Mouse (Mus musculus) E14TG2a.4 (cell line): ENCODE measurements around the gene Rhbdl1.

ENCODE experiments used
- H3K27me3 ChIP-seq: 2 replicates; pipeline ENCODE4 v1.6.1; 2014; ENCODE audit warnings: low read length, control low read depth; ENCODE audit not compliant: insufficient read depth
- H3K36me3 ChIP-seq: 2 replicates; pipeline ENCODE4 v1.6.1; 2014; ENCODE audit warnings: low read length, control low read depth; ENCODE audit not compliant: insufficient read depth
- H3K4me1 ChIP-seq: replicated peaks from 2 replicates; pipeline ENCODE4 v1.6.1; 2014; ENCODE audit warnings: low read depth, low read length, control low read depth
- H3K4me3 ChIP-seq: replicated peaks from 2 replicates; pipeline ENCODE4 v1.5.1; 2014; ENCODE audit warnings: mild to moderate bottlenecking, low read length
- H3K9me3 ChIP-seq: 2 replicates; pipeline ENCODE4 v1.6.1; 2014; ENCODE audit warnings: low read length, control low read depth
- CTCF ChIP-seq: conservative IDR thresholded peaks from 2 replicates; pipeline ENCODE4 v1.5.1; 2014; ENCODE audit warnings: low read length
- NANOG ChIP-seq: IDR thresholded peaks from 2 replicates; pipeline ENCODE4 v1.6.1; 2014; ENCODE audit warnings: borderline replicate concordance, low read length, mixed read lengths
- POU5F1 ChIP-seq: IDR thresholded peaks from 2 replicates; pipeline ENCODE4 v1.6.1; 2014; ENCODE audit warnings: low read length, borderline replicate concordance

The Rhbdl1 gene

DNA sequence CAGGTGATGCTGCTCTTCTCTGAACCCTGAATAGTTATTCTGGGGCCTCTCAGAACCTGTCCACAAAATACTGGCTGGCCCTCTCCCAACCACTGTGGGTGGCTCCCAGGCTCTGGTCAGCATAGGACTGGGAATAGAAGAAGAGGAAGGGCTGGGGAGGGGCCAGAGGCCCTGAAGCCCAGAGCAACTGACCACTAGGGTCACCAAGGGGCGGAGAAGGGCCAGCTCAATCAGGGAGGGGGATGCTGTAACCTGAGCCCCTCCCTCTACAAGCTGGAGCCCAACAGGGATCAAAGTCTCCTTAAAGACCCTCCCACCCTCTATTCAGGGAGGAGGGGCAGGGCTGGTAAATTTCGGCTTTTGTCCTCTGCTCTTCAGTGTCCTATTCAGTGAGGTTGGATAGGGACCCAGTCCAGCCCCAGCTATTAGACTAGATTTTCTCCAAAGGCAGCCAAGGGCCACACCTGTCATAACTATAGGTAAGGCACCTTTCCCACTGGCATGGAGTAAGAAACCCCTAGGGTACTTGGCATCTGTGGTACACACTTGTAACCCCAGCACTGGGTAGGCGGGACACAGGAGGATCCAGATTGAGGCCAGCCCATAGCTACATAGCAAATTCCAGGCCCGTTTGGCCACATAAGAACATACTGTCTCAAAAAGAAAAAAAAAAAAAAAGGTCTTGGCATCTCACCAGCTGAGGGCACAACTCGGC lies 43.3 kb upstream of the Rhbdl1 start, which contains the start of gene Wfikkn1:
Gene Wfikkn1 (minus strand): TSS at position 663 of the 715 bp plus-strand sequence.
- TF ChIP-seq NANOG = no peak
- TF ChIP-seq CTCF = no peak
- no peak for TF ChIP-seq POU5F1
- Histone ChIP-seq H3K4me1 (peaks cover 94% of the 10 kb centered on the region), H3K4me3 (no peak within 1 kb of the TSS; the same call in 1 of the 2 replicates), H3K36me3 (peaks cover 80% of the 10 kb centered on the region), H3K9me3 (no peaks in the 10 kb centered on the region), H3K27me3 (no peaks in the 10 kb centered on the region; the same call in 1 of the 2 replicates)

DNA sequence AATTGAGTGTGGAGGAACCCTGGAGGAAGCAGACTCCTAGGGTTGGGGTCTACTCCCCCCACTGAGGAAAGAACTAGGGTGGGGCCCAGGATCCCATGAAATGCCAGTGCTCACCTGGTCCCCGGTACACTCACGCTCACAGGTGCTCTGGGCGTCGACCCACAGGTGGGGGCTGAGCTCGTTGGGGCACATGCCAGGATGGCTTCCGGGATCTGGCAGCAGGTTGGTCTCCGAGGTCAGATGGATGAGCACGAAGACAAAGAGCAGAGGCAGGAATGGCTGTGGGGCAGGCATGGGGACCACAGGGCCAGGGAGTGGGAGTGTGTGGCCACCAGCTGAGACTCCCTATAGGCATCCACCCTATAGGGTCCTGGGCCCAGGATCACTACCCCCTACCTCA lies 42.7 kb upstream of the Rhbdl1 start:
- TF ChIP-seq CTCF = no peak
- no peak for TF ChIP-seq POU5F1
- TF ChIP-seq NANOG = no peak

DNA sequence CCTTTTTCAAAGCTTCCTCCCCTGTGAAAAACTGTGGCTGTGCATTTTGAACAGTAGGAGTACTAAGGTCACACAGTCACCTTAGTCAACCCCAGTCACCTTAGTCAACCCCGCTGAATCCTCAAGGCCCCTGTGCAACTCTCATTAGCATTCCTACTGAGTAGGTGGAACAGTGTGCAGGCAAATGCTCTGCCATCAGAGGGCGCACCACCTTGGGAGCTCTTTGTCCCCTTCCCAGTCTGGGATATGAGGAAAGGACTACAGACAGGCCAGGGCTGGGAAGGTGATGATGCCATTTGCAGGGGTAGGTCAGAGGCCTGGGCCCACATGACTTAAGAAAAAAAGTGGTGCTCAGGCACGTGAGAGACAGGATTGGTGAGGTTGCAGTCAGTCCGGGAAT lies 42.2 kb upstream of the Rhbdl1 start:
- TF ChIP-seq NANOG (no peak), POU5F1 (no peak), CTCF (peak; percentile 81)
- no peaks in the 10 kb centered on the region for H3K9me3 ChIP-seq
- H3K4me3 ChIP-seq = 0 out of 2 replicates have a peak overlapping the region, but pooled peaks have one; percentile 5
- peaks cover 87% of the 10 kb centered on the region for H3K4me1 ChIP-seq
- H3K36me3 ChIP-seq = peaks cover 69% of the 10 kb centered on the region
- H3K27me3 ChIP-seq = no peaks in the 10 kb centered on the region; the same call in 1 of the 2 replicates

More for the DNA sequence above, 42.7 kb upstream of the Rhbdl1 start:
- Histone ChIP-seq H3K36me3 (peaks cover 74% of the 10 kb centered on the region), H3K27me3 (no peaks in the 10 kb centered on the region; the same call in 1 of the 2 replicates), H3K4me3 (no peak overlapping the region; the same call in 1 of the 2 replicates), H3K4me1 (peaks cover 88% of the 10 kb centered on the region), H3K9me3 (no peaks in the 10 kb centered on the region)

DNA sequence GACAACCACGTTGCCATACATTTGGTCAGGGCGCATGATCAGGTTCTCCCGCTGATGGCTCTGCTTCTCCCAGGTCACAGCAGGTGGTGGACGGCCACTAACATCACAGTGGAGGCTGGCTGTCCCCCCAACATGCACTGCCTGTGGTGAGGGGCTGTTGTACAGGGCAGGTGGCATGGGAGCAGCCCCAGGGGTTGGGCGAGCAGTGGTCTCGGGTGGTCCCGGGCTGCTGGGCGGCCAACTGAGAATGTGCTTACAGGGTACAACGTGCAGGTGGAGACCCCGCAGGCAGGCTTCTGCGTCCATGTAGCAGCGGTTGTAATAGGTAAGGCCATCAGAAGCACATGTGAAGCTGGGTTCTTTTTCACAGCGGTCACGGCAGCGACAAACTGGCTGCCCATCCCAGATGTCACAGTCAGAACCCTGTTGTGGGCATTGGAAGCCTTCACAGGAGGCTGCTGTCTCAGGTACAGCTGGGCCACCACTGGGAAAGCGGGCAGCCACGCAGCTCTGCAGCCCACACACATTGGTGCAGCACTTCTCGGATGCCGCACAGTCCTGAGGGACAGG lies 41.6 kb upstream of the Rhbdl1 start:
- Histone ChIP-seq H3K27me3 (no peaks in the 10 kb centered on the region; the same call in 1 of the 2 replicates), H3K9me3 (no peaks in the 10 kb centered on the region), H3K4me3 (peak overlapping the region; percentile 5; the same call in 1 of the 2 replicates), H3K36me3 (peaks cover 64% of the 10 kb centered on the region), H3K4me1 (peaks cover 87% of the 10 kb centered on the region)
- TF ChIP-seq POU5F1 (no peak), CTCF (no peak), NANOG (no peak)

DNA sequence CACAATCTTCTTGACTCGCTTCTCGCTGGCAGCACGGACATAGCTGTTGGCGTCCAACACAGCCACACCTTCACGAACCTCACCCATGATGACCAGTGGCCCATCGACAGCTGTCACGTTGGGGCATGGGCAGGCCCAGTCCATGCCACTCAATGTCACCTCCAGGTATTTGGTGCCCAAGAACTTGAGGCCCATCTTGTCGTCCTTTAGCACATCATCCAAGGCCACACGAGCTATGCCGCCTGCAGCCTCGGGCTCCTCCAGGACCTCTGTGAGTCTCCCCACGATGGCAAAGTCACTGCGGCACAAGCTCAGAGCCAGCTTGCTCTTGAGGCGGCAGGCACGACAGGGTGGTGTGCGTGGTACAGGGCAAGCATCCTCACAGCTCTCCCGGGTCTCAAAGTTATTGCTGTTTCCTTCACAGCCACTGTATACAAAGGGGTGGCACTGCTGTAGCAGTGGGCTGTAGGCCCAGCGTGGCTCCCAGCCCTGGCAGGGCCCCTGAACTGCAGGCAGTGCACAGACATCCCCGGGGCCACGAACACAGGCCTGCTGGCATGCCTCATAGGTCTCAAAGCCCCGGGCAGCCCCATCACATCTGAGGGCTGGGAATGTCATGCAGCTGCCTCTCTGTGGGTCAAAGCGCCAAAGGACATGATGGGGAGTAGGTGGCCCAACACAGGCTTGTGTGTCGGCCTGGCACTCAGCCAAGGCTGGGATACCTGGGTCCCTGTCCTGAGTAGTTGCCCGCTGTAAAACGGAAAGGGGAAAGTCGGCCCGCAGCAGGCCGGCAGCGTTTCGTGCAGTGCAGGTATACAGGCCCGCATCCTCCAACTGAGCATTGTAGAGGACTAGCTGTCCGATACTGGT lies 40.9 kb upstream of the Rhbdl1 start:
- H3K9me3 ChIP-seq = no peaks in the 10 kb centered on the region
- TF ChIP-seq NANOG (no peak), POU5F1 (no peak)
- H3K27me3 ChIP-seq = no peaks in the 10 kb centered on the region; the same call in 1 of the 2 replicates
- peaks cover 85% of the 10 kb centered on the region for H3K4me1 ChIP-seq
- H3K36me3 ChIP-seq = peaks cover 57% of the 10 kb centered on the region
- H3K4me3 ChIP-seq = peak overlapping the region; percentile 5; the same call in 1 of the 2 replicates

DNA sequence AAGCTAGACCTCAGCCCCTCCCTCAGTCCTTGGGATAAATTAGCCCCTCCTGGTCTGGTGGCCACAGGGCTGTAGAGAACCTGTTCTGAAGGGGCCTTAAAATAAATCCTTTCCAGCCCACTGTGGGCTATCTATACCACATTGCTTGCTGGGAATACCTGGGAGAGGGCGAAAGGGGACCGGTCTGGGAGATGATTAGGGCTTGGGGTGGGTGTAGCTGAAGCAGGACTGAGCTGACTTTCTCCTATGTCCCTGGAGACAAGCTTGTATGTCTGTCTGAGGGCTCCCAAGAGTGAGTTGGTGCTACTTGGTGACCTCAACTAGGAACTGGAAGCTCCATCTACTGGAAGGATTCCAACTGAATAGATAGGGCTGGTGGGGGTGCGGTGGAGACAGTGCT lies 39.9 kb upstream of the Rhbdl1 start:
- Histone ChIP-seq H3K4me1 (peaks cover 77% of the 10 kb centered on the region), H3K4me3 (no peak overlapping the region), H3K27me3 (no peaks in the 10 kb centered on the region; the same call in 1 of the 2 replicates), H3K9me3 (no peaks in the 10 kb centered on the region), H3K36me3 (peaks cover 47% of the 10 kb centered on the region)
- TF ChIP-seq CTCF (no peak), POU5F1 (no peak), NANOG (no peak)

DNA sequence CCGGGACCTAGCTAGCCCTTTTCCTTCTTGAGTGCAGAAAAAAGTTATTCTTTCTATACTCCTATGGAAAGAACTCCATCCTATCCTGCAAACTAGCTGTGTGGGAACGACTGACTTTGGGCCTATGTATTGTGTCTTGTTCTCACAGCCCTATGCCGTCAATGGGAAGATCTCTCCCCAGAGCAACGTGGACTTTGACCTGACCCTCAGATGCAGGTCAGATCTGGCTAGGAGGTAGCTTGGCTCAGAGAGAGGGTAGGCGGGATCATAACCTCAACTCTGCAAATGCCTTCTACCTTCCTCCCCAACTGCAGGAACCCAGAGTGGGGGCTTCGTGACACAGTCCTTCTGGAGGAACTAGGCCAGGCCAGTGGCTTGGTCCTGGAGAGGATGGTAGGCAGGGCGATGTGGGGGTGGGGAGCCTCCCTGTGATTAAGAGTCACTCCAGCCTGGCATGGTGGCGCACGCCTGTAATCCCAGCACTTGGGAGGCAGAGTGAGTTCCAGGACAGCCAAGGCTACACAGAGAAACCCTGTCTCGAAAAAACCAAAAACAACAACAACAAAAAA lies 39.3 kb upstream of the Rhbdl1 start:
- Histone ChIP-seq H3K36me3 (peaks cover 41% of the 10 kb centered on the region), H3K27me3 (no peaks in the 10 kb centered on the region; the same call in 1 of the 2 replicates), H3K9me3 (no peaks in the 10 kb centered on the region), H3K4me1 (peaks cover 75% of the 10 kb centered on the region), H3K4me3 (peak overlapping the region; percentile 90)
- TF ChIP-seq NANOG (no peak), CTCF (no peak), POU5F1 (no peak)
